Mouse (Mus musculus): ENCODE measurements around the gene Pygb. TPM values are rescaled to one million over a fixed set of nuclear protein-coding genes. Genes with fewer than 3 reads are reported as not detected.
A peak's percentile ranks its signal among the peaks of the same experiment; 100 is the strongest.

Pygb gene
- polyA plus RNA-seq, 1 experiment from 2014 or later: 102 TPM

DNA sequence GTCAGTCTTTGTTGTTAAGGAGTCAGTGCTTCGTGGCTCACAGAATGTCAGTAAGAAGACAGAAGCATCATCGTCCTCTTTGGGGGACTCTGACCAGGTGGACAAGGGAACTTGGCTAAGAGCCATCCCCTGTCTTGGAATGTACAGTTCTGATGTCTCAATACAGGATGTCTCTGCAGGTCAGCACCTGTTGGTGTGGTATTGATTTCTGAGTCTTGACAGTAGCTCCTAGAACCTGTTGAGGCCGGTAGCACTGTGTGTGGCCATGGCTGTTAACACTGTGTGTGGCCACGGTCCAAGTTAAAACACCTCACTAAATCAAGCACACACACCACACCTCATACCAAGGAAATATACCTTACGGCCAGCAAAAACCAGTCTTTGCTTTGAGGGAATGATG, 14.1 kb downstream of the Pygb start:
- 69% methylated on average over 5 of the region's 5 CpGs for WGBS
- H3K36me3 ChIP-seq: peaks cover 62% of the 10 kb centered on the region
- H3K4me2 ChIP-seq: no peak overlapping the region
- no peaks in the 10 kb centered on the region for H3K9me3 ChIP-seq
- H3K9ac ChIP-seq: no peak overlapping the region
- H3K4me3 ChIP-seq: no peak overlapping the region
- no peaks in the 10 kb centered on the region for H3K4me1 ChIP-seq
- no peak overlapping the region for H3K27ac ChIP-seq
- H3K27me3 ChIP-seq: no peaks in the 10 kb centered on the region
- ATAC-seq (ENCODE audit: insufficient number of reproducible peaks, low FRiP score, low TSS enrichment, low read depth): peak; percentile 59; the same call in 1 of the 2 replicates

DNA sequence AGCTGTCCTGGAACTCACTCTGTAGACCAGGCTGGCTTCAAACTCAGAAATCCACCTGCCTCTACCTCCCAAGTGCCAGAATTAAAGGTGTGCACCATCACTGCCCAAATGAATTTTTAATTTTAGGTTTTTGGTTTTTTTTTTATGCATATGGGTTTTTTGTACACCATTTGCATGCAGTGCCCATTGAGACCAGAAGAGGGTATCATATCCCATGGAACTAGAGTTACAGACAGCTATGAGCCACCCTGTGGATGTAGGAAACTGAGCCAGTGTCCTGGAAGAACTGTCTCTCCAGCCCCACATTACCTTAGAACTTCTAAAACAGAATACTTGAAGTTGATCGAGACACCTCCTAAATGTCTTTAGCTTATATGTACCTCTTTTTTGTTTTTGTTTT, 16.5 kb downstream of the Pygb start:
- no peak overlapping the region for H3K9ac ChIP-seq
- no peaks in the 10 kb centered on the region for H3K4me1 ChIP-seq
- ATAC-seq (ENCODE audit: insufficient number of reproducible peaks, low FRiP score, low TSS enrichment, low read depth): no peak
- WGBS: 92% methylated on average over 1 of the region's 1 CpGs
- no peak overlapping the region for H3K27ac ChIP-seq
- H3K27me3 ChIP-seq: no peaks in the 10 kb centered on the region
- no peaks in the 10 kb centered on the region for H3K9me3 ChIP-seq
- no peak overlapping the region for H3K4me3 ChIP-seq
- peaks cover 71% of the 10 kb centered on the region for H3K36me3 ChIP-seq
- no peak overlapping the region for H3K4me2 ChIP-seq

- Histone ChIP-seq H3K9ac (no peak overlapping the region), H3K36me3 (peaks cover 92% of the 10 kb centered on the region), H3K27ac (no peak overlapping the region), H3K27me3 (no peaks in the 10 kb centered on the region), H3K4me1 (no peaks in the 10 kb centered on the region), H3K9me3 (no peaks in the 10 kb centered on the region), H3K4me3 (no peak overlapping the region), H3K4me2 (no peak overlapping the region)
- ATAC-seq (ENCODE audit: insufficient number of reproducible peaks, low FRiP score, low TSS enrichment, low read depth): no peak
- WGBS: 84% methylated on average over 6 of the region's 6 CpGs
These were observed 21.8 kb downstream of the Pygb start for GRCm38 (mm10) chr2:150808381-150808780.

DNA sequence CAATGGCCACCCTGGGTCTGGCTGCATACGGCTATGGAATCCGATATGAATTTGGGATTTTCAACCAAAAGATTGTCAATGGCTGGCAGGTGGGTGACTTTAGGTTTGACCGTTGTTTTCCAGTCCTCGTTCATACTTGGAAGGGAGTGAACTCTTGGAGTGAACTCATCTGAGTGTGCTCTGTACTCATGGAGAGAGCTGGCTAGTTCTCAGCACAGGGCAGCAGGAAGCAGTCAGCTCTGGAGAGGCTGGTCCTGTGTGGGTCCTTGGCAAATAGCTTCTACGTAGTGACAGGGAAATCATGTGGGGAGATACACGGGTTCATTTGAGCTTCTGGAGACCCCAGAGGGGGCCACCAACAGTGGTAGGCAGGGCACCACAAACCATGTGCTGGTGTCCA, 22.3 kb downstream of the Pygb start:
- H3K27me3 ChIP-seq: no peaks in the 10 kb centered on the region
- no peak overlapping the region for H3K4me3 ChIP-seq
- 95% methylated on average over 6 of the region's 6 CpGs for WGBS
- no peak overlapping the region for H3K4me2 ChIP-seq
- H3K9ac ChIP-seq: no peak overlapping the region
- no peaks in the 10 kb centered on the region for H3K9me3 ChIP-seq
- no peak overlapping the region for H3K27ac ChIP-seq
- peaks cover 92% of the 10 kb centered on the region for H3K36me3 ChIP-seq
- no peaks in the 10 kb centered on the region for H3K4me1 ChIP-seq
- ATAC-seq (ENCODE audit: insufficient number of reproducible peaks, low FRiP score, low TSS enrichment, low read depth): no peak

DNA sequence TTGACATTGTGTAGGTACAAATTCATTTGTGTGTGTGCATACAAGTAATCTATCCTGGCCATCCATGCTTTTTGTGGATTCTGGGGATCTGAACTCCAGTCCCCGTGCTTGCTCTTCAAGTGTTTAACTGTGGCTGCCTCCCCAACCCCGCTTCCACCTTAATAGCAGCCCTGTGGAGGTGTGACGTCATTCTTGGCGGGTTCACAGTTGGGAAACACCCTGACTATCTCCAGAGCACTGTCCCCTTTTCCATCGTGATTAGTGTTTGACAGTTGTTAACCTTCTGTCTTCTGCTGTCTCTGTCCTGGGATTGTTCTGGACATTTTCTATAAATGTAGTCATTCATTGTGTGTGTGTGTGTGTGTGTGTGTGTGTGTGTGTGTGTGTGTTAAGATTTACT, 24.1 kb downstream of the Pygb start:
- WGBS: 79% methylated on average over 5 of the region's 5 CpGs
- H3K4me2 ChIP-seq: no peak overlapping the region
- no peak overlapping the region for H3K9ac ChIP-seq
- no peaks in the 10 kb centered on the region for H3K4me1 ChIP-seq
- no peak for ATAC-seq (ENCODE audit: insufficient number of reproducible peaks, low FRiP score, low TSS enrichment, low read depth)
- peaks cover 95% of the 10 kb centered on the region for H3K36me3 ChIP-seq
- H3K4me3 ChIP-seq: no peak overlapping the region
- H3K27me3 ChIP-seq: no peaks in the 10 kb centered on the region
- H3K27ac ChIP-seq: no peak overlapping the region
- H3K9me3 ChIP-seq: no peaks in the 10 kb centered on the region

DNA sequence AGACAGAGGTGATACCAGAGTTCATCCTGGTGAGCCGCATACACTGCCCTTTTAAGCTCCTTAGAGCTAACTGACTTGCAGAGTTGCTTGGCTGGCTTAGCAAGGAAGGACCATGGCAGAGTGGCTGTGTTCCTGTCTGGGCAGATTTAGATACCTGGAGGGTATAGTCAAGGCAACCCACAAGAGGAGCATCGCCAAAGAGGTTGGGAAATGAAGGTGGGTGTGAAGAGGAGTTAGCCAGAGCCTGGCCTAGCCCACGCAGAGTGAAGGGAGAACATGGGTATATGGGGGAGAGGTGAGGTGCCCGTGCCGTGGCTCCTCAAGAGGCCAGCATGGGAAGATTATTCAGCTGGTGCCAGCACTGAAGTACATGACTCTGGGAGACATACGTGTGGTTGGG, 26.3 kb downstream of the Pygb start:
- Histone ChIP-seq H3K4me3 (no peak overlapping the region), H3K27me3 (no peaks in the 10 kb centered on the region), H3K27ac (no peak overlapping the region), H3K4me2 (no peak overlapping the region), H3K4me1 (no peaks in the 10 kb centered on the region), H3K9ac (no peak overlapping the region), H3K36me3 (peaks cover 97% of the 10 kb centered on the region), H3K9me3 (no peaks in the 10 kb centered on the region)
- ATAC-seq (ENCODE audit: insufficient number of reproducible peaks, low FRiP score, low TSS enrichment, low read depth): no peak
- WGBS: 85% methylated on average over 6 of the region's 6 CpGs

- H3K4me1 ChIP-seq: no peaks in the 10 kb centered on the region
These were observed 30.3 kb downstream of the Pygb start for GRCm38 (mm10) chr2:150816676-150817402.

GRCm38 (mm10) chr2:150818742-150819141, 32.2 kb downstream of the Pygb start:
- 86% methylated on average over 8 of the region's 8 CpGs for WGBS
- Histone ChIP-seq H3K4me1 (no peaks in the 10 kb centered on the region), H3K27me3 (no peaks in the 10 kb centered on the region), H3K4me3 (no peak overlapping the region), H3K27ac (no peak overlapping the region), H3K36me3 (peaks cover 94% of the 10 kb centered on the region), H3K4me2 (no peak overlapping the region), H3K9me3 (no peaks in the 10 kb centered on the region), H3K9ac (no peak overlapping the region)
- ATAC-seq (ENCODE audit: insufficient number of reproducible peaks, low FRiP score, low TSS enrichment, low read depth): no peak

More at GRCm38 (mm10) chr2:150816676-150817402, 30.3 kb downstream of the Pygb start:
- no peak for ATAC-seq (ENCODE audit: insufficient number of reproducible peaks, low FRiP score, low TSS enrichment, low read depth)
- Histone ChIP-seq H3K9me3 (no peaks in the 10 kb centered on the region), H3K4me3 (no peak overlapping the region), H3K36me3 (peaks cover 94% of the 10 kb centered on the region), H3K9ac (no peak overlapping the region), H3K27ac (no peak overlapping the region), H3K4me2 (no peak overlapping the region), H3K27me3 (no peaks in the 10 kb centered on the region)
- 87% methylated on average over 18 of the region's 18 CpGs for WGBS

GRCm38 (mm10) chr2:150820720-150821119, 34.2 kb downstream of the Pygb start:
- no peaks in the 10 kb centered on the region for H3K4me1 ChIP-seq
- H3K27ac ChIP-seq: no peak overlapping the region
- H3K9me3 ChIP-seq: no peaks in the 10 kb centered on the region
- H3K4me2 ChIP-seq: no peak overlapping the region
- H3K9ac ChIP-seq: no peak overlapping the region
- H3K27me3 ChIP-seq: no peaks in the 10 kb centered on the region
- H3K4me3 ChIP-seq: no peak overlapping the region
- no peak for ATAC-seq (ENCODE audit: insufficient number of reproducible peaks, low FRiP score, low TSS enrichment, low read depth)
- H3K36me3 ChIP-seq: peaks cover 92% of the 10 kb centered on the region
- WGBS: 87% methylated on average over 8 of the region's 8 CpGs

GRCm38 (mm10) chr2:150822987-150823386, 36.5 kb downstream of the Pygb start:
- Histone ChIP-seq H3K36me3 (peaks cover 92% of the 10 kb centered on the region), H3K4me2 (no peak overlapping the region), H3K4me1 (no peaks in the 10 kb centered on the region), H3K9ac (no peak overlapping the region), H3K27me3 (no peaks in the 10 kb centered on the region), H3K9me3 (no peaks in the 10 kb centered on the region), H3K27ac (no peak overlapping the region), H3K4me3 (no peak overlapping the region)
- ATAC-seq (ENCODE audit: insufficient number of reproducible peaks, low FRiP score, low TSS enrichment, low read depth): no peak
- 75% methylated on average over 8 of the region's 8 CpGs for WGBS

DNA sequence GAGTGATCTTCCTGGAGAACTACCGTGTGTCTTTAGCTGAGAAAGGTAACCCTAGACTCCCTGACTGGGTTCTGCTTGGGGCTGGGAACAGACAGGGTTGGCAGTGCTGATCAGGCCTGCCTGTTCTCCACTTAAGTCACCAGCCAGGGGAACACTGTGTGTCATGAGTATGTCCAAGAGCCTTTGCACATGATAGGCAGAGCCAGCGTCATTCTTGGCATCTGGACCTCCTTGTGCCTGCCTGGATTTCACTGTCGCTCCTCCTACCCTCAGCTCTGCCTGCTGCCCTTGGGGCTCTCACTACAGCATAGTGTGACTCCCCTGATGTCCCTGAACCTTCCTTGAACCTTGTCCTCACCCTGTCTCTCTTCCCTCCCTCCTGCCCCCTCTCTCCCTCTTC, 39.9 kb downstream of the Pygb start:
- Histone ChIP-seq H3K9me3 (no peaks in the 10 kb centered on the region), H3K4me1 (no peaks in the 10 kb centered on the region), H3K27ac (no peak overlapping the region), H3K27me3 (no peaks in the 10 kb centered on the region), H3K9ac (no peak overlapping the region), H3K4me3 (no peak overlapping the region), H3K36me3 (peaks cover 93% of the 10 kb centered on the region), H3K4me2 (no peak overlapping the region)
- 84% methylated on average over 3 of the region's 3 CpGs for WGBS
- no peak for ATAC-seq (ENCODE audit: insufficient number of reproducible peaks, low FRiP score, low TSS enrichment, low read depth)

- Histone ChIP-seq H3K9me3 (no peaks in the 10 kb centered on the region), H3K9ac (no peak overlapping the region), H3K27me3 (no peaks in the 10 kb centered on the region), H3K36me3 (peaks cover 98% of the 10 kb centered on the region), H3K27ac (no peak overlapping the region), H3K4me1 (no peaks in the 10 kb centered on the region), H3K4me2 (no peak overlapping the region), H3K4me3 (no peak overlapping the region)
- ATAC-seq (ENCODE audit: insufficient number of reproducible peaks, low FRiP score, low TSS enrichment, low read depth): no peak
- WGBS: 89% methylated on average over 3 of the region's 3 CpGs
These were observed 41.6 kb downstream of the Pygb start for GRCm38 (mm10) chr2:150828164-150828563.

DNA sequence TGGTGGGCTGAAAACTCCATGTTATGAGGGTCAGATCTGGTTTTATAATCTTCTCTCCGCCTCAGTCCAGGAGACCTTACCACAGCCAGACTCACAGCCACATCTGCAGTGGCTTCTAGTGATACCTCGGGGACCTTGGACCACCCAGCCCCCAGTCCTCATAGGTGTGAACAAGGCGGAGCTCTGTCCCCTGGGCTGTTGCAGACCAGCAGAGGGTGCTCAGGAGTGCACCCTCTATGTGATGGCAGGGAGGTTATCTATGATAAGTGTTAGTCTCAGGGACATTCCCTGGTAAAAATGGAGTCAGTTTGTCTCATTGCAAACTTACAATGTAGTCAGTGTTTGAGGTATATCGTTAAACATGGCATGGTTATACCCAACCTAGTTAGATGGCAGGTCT, 42.1 kb downstream of the Pygb start:
- Histone ChIP-seq H3K4me2 (no peak overlapping the region), H3K36me3 (peaks cover 98% of the 10 kb centered on the region), H3K9ac (no peak overlapping the region), H3K4me1 (no peaks in the 10 kb centered on the region), H3K4me3 (no peak overlapping the region), H3K27ac (no peak overlapping the region), H3K9me3 (no peaks in the 10 kb centered on the region), H3K27me3 (no peaks in the 10 kb centered on the region)
- no peak for ATAC-seq (ENCODE audit: insufficient number of reproducible peaks, low FRiP score, low TSS enrichment, low read depth)
- WGBS: 80% methylated on average over 4 of the region's 4 CpGs
